Mouse (Mus musculus) cerebellum, adult 9-11 months (tissue): Measurements from ENCODE around the gene Bcl7c.
"Not testable (repeated sequence)": the region's sequence is repeated elsewhere in the genome, so short reads cannot be mapped to it uniquely, and the experiment has no call there.

ENCODE experiments used
- DNase-seq: peaks from one replicate; pipeline ENCODE4 v3.0.0; 2022

The Bcl7c gene

DNA sequence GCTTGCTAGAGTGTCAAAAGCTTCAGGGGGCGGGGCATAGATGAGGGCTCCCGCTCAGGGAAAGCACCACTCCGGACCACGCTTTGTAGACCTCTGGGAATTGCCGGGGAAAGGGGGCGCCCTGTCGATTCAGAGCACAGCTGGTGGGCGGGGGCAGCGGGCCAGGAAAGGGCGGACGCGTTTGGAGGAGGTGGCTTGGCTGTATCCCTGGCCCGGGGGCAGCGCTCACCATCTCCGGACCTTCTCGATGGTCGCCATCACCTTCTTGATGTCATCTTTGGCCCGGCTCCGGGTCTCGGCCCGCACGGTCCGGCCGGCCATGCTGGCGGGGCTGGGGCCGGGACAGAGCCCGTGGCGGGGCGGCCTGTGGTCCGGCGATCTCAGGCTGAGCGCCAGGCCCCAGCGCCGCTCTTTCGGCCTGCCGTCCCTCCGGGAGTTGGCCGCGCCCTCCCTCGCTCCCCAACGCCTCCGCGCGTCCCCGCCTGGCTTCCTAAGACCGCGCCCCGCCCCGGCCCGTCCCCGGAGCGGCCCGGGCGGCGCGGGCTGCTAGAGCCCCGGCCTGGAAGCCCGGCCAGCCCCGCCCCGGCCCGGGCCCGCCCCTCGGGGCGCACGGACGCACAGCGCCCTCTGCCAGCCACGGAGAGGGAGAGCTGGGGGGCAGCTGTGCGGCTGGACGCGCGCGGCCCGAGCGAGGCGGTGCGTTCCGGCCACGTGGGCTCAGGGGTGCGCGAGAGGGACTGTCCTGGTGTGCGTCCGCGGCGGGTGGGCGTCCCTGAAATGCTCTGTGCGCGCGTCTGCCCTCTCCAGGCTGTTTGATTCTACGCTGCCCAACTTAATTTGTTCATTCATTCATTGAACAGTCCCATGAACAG is at the start of gene Bcl7c:
Bcl7c (minus strand) TSS at position 727 of the 872 bp plus-strand sequence.
- DNase-seq, result peak; percentile 89

DNA sequence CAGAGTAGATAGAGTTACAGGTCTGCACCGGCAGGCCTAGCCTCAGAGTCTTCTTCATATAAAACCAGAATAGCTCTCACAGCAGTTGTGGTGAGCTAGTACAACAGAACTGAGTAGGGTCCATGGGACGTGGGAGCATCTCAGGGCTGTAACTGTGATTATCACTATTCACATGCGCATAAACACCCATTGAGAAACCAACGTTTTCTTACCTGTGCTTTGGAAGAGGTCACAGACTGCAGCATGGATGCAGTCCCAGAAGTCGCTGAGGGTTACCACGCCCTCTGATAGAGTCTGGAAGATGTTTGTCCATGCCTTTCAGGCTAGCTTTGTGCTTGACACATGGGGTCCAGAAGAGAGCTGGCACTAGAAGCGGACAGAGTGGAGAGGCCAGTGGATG is 45.0 kb upstream of the Bcl7c start:
- no peak for DNase-seq

DNA sequence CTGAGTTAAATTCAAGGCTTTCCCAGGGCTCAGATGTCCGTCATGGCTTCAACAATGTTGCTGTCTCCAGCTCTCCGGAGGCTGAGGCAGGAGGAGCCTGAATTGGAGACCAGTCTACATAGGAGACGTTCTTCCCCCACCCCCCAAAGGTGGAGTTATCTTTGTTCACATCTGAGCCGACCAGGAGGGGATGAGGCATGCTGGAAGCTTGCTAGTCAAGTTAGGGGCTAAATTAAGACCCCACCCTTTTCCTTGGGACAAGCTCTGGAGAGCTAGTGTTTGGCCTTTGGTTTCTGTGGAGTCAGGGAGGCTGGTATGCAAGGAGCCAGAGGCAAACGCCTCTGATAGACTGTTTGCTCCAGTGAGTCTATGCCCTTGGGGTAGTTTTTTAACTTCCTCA is 44.4 kb upstream of the Bcl7c start:
- DNase-seq, result no peak

DNA sequence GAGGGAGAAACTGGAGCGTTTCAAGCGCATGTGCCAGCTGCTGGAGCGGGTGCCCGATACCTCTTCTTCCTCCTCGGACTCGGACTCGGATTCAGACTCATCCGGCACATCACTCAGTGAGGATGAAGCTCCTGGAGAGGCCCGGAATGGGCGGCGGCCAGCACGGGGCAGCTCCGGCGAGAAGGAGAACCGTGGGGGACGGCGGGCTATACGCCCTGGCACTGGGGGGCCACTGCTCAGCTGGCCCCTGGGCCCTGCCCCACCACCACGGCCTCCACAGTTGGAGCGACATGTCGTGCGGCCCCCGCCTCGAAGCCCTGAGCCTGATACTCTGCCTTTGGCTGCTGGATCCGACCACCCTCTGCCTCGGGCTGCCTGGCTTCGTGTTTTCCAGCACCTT is 43.3 kb upstream of the Bcl7c start:
- peak; percentile 53 for DNase-seq

DNA sequence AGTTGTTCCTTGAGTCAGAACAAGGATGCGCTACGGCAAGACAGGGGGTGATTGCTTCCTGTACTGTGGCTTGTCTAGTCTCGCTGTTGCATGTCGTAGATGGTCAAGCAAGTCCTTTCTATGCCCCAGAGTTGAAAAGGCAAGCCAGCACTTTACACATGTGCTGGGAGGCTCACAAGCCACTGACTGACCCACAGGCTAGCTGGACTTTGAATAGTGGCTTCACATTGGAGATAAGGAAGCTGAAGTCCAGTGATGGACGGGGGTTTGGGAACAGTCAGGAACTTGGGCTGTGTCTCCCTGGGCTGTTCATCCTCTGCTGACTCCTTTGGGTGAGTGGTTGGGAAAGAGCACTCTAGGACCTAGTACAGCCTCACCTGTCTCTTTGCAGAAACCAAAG is 42.9 kb upstream of the Bcl7c start:
- DNase-seq, result no peak

DNA sequence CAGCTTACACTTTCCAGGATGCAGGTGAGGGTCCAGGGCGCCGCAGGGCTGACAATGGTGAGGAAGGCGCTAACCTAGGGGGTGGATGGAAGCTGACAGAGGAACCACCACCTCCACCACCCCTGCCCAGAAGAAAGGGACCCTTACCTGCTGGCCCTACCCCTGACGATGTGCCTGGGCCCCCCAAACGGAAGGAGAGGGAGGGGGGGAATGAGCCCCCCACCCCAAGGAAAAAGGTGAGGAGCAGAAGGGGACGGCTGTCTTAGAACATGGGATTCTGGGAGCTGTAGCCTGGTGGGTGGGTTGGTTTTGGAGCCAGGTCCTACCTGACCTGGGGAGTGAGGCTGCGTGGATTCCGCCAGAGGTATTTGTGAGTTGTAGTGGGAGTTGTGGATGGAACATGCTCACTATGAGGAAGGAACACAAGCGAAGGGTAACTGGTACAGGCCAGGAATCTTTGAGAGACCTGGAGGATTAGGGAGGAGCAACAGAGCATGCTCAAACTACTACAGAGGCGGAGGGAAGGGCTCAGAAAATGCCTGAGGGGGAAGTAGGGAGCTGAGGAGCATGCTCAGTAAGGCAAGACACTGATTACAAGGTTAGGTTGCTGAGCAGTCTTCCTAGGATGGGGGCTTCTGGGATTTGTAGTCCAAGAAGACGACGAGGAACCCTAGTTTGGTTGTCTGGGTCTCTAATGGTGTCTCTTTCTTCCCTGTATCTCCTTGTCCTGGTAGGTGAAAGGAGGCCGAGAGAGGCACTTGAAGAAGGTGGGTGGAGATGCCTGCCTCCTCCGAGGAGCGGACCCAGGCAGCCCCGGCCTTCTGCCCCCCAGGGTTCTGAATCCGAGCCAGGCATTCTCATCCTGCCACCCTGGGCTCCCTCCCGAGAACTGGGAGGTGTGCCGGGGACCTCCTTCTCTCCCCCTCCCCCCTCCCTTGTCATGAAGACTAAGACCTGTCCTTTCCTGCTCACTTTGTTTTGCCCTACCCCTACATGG is 41.7 kb upstream of the Bcl7c start:
- peak; percentile 80 for DNase-seq

DNA sequence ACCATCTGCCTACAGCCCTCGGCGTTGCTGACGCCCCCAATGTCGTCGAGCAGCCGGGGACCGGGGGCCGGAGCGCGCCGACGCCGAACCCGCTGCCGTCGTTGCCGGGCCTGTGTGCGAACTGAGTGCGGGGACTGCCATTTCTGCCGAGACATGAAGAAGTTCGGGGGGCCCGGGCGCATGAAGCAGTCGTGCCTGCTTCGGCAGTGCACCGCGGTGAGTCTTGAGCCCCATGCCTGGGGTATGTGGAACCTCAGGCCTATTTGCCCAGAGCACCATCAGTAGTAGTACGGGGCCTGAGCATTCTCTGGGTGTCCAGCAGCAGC is 39.5 kb upstream of the Bcl7c start:
- no peak for DNase-seq

DNA sequence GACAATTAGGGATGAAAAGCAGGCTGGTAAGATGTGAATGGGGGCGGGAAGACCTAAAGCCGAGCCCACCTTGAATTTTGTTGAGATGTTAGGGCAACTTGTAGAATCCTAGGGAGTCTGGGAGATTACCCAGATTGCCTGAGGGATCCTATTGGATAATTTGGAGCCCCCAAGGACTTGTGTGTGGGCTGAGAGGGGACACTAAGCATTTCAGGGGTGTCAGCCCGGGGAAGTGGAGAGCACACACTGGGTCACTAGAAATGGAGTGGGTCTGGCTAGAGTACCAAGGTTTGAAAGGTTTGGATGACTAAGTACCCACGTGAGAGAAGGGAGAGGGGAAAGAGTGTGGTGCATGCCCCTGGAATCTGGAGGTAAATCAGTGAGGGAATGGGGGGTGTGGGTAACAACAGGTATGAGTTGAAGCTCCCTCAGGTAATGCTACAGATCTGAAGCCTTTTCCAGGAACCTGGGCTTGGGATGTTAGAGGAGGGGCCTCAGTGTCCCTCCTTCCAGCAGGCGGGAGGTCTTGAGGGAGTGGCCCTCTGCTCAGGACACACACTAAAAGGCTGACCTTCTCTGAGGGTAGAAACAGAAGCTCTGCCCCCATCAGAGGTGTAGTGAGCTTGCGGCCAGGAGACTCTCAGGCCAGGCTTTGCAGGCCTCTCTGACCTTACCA is 39.0 kb upstream of the Bcl7c start:
- peak; percentile 64 for DNase-seq

DNA sequence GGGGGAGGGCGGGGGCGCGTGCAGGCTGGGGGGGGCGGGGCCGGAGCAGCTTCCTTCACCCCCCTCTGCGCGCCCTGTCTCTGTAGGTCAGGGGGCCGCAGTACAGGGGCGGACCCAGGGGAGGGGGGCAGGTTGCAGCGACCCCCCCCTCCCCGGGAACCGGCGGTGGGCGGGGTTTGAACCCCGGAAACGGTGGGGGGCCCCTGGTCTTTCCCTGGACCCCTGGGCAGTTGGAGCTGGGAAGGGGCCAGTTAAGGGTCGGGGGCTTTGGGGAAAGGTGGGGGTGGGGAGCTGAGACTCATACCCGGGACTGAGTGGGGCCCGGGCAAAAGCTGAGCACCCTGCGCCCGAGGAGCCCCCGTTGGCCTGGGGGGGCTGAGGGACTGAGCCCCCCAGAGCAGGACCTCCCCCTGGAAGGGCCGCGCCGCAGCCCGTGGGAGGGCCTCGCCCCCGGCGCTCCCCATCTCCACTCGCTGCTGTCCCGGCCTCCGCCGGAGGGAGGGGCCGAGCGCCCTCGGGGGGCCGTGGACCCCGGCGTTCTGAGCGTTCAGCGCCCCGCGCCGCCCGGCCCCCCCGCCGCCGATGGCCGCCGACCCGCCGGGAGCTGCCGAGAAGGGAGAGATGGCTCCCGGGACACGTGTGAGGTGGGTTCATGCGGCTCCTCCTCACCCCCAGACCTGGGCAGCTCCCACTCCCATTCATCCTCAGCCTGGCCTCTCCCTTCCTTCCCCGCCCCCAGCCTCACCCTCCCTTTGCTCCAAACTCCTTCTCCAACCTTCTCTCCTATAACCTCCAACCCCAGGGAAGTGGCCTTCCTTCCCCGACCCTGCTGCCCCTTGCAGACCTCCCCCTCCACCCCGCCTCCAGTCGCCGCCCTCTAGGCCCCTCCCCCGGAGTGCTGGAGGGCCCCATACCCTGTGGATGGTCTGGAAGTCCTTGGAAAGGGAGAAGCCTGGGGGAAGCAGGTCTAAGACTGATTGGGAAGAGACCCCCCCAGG is 38.1 kb upstream of the Bcl7c start:
- DNase-seq, result peak; percentile 84

DNA sequence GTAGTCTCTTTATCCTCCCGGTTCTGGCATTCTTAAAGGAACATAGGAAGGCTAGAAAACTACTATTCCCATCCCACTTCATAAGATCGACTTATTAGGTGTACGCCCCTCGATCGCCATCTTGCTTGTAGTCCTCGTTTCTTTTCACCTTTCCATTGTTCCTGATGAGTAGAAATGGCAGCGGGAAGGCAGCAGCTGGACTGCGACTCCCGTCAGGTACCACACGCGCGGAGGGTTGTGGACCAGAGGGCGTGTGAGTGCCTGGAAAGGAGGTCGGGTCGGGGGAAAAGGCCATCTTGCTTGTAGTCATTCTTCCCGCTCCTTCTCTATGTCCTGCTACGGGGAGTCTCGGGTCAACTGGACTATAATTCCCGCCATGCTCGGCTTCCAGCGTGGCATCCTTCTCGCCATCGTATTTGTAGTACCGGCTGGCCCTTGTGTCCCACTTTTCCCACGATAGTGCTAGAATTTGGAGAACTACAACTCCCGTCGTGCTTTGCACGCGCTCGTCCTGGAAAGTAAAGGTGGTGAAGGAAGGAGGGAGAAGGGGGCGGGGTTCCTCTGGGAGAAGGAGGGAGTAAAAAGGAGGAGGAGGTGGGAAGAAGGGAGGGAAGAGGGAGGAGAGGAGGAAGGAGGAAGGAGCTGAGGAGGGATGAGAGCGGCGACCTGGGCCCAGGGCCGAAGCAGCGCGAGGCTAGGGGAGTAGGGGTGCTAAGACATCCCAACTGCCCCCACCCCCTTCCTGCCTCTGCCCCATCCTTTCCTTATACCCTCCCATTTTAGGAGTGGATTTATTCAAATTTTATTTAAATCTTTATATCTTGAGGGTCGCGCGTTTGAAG is 37.1 kb upstream of the Bcl7c start:
- peak; percentile 100 for DNase-seq

DNA sequence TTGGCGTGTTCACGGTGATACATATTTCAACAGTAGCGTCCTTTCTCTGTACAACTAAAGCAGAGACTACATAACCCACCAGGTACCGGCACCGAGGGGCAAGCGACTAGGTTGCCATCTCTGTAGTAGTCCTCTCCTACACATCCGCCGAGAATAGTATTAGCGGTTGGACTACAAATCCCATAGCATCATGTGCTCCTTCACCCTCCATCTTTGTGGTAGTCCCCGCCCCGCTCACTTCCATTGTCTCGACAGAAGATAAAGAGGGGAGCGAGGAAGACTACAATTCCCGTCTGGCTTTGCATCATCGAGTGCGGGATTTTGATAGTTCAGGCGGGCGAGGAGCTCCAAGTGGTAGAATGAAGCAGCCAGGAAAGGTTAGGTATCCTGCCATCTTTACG is 36.5 kb upstream of the Bcl7c start:
- DNase-seq, result peak; percentile 97

DNA sequence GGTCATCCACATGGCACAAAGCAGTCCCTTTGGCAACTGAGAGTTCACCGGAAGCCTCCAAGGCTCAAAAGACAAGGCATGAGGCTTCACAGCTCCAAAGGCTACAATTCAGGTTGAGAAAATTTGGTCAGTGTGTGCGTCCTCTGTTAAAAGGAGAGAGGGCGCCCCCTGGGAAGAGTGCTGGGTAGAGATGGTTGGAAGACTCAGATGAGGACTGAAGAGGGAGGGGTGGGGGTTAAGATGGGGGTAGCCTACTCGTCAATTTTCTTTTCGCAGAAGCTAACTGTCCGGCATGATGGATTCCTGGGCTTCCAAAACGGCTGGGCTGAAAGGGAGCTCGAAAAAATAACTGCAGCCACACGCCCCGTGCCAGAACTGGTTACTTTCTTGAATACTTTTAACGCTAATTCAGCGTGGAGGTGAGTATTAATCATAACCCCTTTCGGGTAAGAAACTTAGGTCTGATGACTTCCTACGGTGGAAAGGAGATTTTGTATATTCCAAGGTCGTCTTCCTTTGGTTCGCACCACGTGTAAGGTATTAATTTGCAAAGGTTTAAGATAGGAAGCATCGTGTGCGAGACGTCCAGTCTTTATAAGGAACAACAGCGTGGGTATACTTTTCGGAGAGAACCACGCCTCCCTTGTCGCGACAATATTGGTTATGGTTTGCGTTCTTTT is 35.8 kb upstream of the Bcl7c start, which contains the start of gene Fbxl19:
Fbxl19 (plus strand) TSS at position 178 of the 680 bp plus-strand sequence.
- peak; percentile 84 for DNase-seq

DNA sequence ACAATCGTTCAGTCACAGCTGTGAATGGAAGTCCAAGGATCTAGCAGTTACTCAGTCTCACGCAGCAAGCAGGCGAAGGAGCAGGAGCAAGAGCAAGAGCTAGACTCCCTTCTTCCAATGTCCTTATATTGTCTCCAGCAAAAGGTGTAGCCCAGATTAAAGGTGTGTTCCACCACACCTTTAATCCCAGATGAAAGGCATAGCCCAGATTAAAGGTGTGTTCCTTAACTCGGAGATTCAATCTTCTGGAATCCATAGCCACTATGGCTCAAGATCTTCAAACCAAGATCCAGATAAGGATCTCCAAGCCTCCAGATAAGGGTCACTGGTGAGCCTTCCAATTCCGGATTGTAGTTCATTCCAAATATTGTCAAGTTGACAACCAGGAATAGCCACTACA is 23.3 kb upstream of the Bcl7c start, which contains the start of gene Ctf2:
Ctf2 (minus strand) TSS at position 101 of the 400 bp plus-strand sequence.
- DNase-seq, result not testable (repeated sequence)

DNA sequence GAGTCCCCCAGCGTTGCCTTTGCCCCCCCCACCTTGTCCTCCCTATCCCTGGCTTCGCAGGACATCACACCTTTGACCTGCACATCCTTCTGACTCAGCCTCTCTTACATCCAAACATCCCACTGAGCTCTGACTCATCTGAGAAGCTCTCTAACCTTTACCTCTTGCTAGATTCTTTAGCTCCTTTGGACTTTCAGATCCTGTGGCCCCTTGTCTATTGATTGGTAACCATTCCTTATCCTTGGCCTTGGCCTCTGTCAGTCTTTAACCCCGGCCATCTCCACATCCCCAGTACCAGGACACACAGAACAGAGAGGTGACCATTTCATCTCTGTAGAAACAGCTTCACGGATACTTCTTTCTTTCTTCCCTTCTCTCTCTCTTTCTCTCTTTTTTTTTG is 21.4 kb upstream of the Bcl7c start:
- DNase-seq, result no peak

DNA sequence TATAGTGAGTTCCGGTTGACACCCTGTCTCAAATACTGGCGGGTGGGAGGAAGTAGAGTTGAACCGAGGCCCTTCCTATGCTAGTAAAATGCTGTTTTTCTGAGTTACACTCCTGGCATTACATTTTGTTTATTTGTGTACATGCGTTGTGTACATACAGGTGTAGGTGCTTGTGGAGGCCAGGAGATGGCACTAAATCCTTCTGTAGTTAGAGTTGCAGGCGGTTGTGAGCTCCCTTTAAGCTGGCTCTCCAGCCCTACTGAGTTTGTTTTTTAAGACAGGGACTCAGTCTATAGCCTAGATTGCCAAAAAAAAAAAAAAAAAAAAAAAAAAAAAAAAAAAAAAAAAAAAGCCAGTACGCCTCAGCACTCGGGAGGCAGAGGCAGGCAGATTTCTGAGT is 19.2 kb upstream of the Bcl7c start:
- DNase-seq, result no peak

DNA sequence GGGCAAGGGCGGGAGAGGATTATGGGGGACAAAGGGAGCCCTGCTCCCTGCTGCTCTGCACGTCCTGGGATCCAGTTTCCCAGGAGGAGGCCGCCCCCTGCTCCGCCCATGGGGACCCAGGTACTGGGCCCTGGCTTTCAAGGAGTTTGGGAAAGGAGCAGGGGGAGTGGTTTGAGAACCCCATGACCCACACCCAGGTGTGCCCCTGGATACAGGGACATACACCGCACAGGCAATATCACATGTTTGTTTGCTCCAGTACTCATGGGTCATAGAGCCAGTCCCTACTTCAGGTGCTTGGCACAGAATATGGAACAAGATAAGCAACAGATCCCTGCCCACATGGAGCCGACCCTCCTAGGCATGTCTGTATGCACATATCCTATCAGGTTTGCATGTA is 17.2 kb upstream of the Bcl7c start:
- no peak for DNase-seq

DNA sequence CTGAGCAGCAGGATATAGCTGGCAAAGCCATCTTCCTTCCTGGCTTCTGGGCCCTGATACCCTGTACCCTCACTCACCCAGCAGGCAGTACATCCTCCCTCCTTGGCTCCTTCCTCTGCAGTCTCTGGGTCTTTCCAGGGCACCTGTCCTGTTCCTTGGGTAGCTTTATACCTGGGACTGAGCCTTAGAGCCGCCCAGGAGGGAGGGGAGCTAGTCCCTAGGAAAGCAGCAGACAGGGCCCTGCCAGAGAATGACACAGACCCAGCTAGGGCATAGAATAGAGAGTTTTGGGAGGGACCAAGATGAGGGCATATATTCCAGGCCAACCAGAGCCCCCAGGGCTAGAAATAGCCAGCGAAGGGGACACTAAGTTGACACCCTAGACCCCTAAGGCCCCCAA is 16.8 kb upstream of the Bcl7c start:
- DNase-seq, result no peak

DNA sequence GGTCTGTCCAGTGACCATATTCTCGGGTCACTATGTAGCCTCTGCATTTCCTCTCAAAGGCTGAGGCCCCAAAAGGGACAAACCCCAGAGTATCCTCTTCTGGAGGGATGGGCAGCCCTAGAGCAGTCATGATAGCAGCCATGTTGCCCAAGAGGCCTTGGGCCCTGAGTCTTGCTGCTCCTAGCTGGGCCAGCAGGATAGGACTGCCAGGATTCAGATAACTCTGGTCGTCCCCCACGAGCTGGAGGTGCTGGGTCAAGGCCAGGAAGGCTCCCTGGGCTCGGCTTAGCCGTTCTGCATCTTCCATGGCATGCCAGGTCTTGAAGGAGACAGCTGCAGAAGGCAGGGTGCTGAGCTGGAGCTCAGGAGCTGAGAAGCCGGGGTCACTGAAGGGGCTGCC is 10.5 kb upstream of the Bcl7c start:
- no peak for DNase-seq

DNA sequence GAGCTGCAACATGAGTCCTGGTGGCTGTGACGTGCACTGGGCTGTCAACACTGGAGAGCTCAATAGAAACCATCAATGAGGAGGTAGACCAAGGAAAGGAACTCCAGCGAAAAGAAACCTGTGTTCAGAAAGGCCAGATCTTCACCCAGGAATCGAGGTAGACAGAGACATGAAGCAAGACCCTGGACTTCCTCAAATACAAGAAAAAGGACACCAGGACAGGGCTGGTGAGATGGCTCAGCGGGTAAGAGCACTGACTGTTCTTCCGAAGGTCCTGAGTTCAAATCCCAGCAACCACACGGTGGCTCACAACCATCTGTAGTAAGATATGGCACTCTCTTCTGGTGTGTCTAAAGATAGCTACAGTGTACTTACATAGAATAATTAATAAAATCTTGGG is 9.6 kb upstream of the Bcl7c start:
- DNase-seq, result no peak

DNA sequence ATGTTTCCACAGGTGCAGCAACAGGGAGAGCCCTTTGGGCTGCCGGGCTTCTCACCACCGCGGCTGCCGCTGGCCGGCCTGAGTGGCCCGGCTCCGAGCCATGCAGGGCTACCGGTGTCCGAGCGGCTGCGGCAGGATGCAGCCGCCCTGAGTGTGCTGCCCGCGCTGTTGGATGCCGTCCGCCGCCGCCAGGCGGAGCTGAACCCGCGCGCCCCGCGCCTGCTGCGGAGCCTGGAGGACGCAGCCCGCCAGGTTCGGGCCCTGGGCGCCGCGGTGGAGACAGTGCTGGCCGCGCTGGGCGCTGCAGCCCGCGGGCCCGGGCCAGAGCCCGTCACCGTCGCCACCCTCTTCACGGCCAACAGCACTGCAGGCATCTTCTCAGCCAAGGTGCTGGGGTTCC is 8.3 kb upstream of the Bcl7c start:
- peak; percentile 80 for DNase-seq
